18 mouse cellular contexts compared by ENCODE assay signal in the genomic region with DNA sequence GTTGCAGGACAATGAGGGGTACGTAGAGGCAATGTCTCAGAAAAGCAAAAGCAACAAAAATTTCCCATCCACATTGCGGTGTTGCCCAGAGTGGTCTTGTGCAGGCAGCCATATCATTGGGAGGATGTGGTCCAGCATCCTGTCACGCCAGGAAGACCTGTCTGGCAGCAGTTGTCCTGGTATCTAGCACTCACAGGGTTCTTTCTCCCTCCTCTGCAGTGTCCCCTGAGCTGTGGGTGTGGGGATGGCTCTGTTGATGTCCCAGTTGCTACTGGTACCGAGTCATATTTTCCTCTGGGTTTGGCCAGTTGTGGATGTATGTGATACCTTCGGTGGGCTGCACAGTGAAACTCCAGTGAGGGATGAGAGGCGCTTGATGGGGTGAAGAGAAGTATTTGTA. TPM values are rescaled to one million over a fixed set of nuclear protein-coding genes. Genes with fewer than 3 reads are reported as not detected.
DNase-seq lines count a peak whose midpoint lies in the region; ATAC-seq and TF ChIP-seq lines count a peak whose summit lies in the region.
"Had no signal": no experiment of that assay in that cellular context is flagged by ENCODE, and none has a peak within 500 bp of the region (broad histone marks: within the 10 kb centered on the region; RNA-seq: fewer than 3 reads in every experiment).

No protein-coding gene starts in this region.

- no peak overlapping the region for H3K27ac ChIP-seq in heart, embryonic 10.5 days
- H3K27ac ChIP-seq in CH12.LX (ENCODE audit: insufficient read depth, low read depth) = peak overlapping the region; percentile 5
- H3K27ac ChIP-seq: forebrain, embryonic 15.5 days; hindbrain, embryonic 10.5 days; kidney, embryonic 15.5 days; limb, embryonic 13.5 days; lung, embryonic 15.5 days; neural tube, embryonic 12.5 days had no signal

- no peaks in the 10 kb centered on the region for H3K27me3 ChIP-seq in heart, embryonic 10.5 days (ENCODE audit: insufficient read depth, poor library complexity, severe bottlenecking)
- H3K27me3 ChIP-seq in CH12.LX (replicated peaks) = no peaks in the 10 kb centered on the region
- H3K27me3 ChIP-seq: forebrain, embryonic 15.5 days; kidney, embryonic 15.5 days; limb, embryonic 13.5 days; lung, embryonic 15.5 days; neural tube, embryonic 12.5 days had no signal

- peak overlapping the region; percentile 18; the same call in 1 of the 2 replicates for H3K9ac ChIP-seq in CH12.LX (ENCODE audit: insufficient read depth, low read depth)
- H3K9ac ChIP-seq: forebrain, embryonic 15.5 days; kidney, embryonic 15.5 days; limb, embryonic 13.5 days; lung, embryonic 15.5 days; neural tube, embryonic 12.5 days had no signal

- peaks cover 20% of the 10 kb centered on the region for H3K36me3 ChIP-seq in heart, embryonic 10.5 days
- H3K36me3 ChIP-seq in CH12.LX (replicated peaks in 1 of 2; ENCODE audit: control insufficient read depth in 1 of 2, insufficient read depth in 1 of 2, low read length in 1 of 2) = peaks cover 5 to 34% of the 10 kb centered on the region in 2 experiments
- H3K36me3 ChIP-seq: forebrain, embryonic 15.5 days; kidney, embryonic 15.5 days; lung, embryonic 15.5 days; neural tube, embryonic 12.5 days had no signal

- no peak for TF ChIP-seq POLR2A in CH12.LX (IDR thresholded peaks at IDR 0.05; ENCODE audit: low read depth, low read length)
- no peak for TF ChIP-seq POLR2A in lung, adult 2 months (IDR thresholded peaks at IDR 0.05; ENCODE audit: borderline replicate concordance, extremely low read depth, low read depth, low read length)

- peak; percentile 19 for ATAC-seq in inflammation-experienced regulatory T-cells, adult 6 months
- ATAC-seq: forebrain, embryonic 15.5 days; intestine, embryonic 16.5 days had no signal

- no peaks in the 10 kb centered on the region for H3K9me3 ChIP-seq in heart, embryonic 10.5 days
- H3K9me3 ChIP-seq in CH12.LX (replicated peaks; ENCODE audit: low read length) = no peaks in the 10 kb centered on the region
- H3K9me3 ChIP-seq: forebrain, embryonic 15.5 days; hindbrain, embryonic 10.5 days; kidney, embryonic 15.5 days; limb, embryonic 13.5 days; lung, embryonic 15.5 days; neural tube, embryonic 12.5 days had no signal

- no peak for TF ChIP-seq CTCF in CH12.LX (conservative IDR thresholded peaks at IDR 0.05 in 1 of 2, IDR thresholded peaks at IDR 0.05 in 1 of 2; ENCODE audit: low read depth in 2 of 2, low read length in 2 of 2)
- no peak for TF ChIP-seq CTCF in lung, adult 2 months (IDR thresholded peaks at IDR 0.05; ENCODE audit: insufficient read depth, low read length)

- H3K4me1 ChIP-seq in heart, embryonic 10.5 days = peaks cover 13% of the 10 kb centered on the region
- H3K4me1 ChIP-seq in CH12.LX (ENCODE audit: control insufficient read depth in 1 of 2, insufficient read depth in 2 of 2) = peaks cover 8 to 44% of the 10 kb centered on the region in 2 experiments
- H3K4me1 ChIP-seq in lung, adult 2 months (ENCODE audit: control insufficient read depth, insufficient read depth, low read length) = 0 out of 2 replicates have a peak, but pooled peaks cover 3% of the 10 kb centered on the region
- H3K4me1 ChIP-seq: forebrain, embryonic 15.5 days; lung, embryonic 15.5 days; neural tube, embryonic 12.5 days had no signal

- in situ Hi-C loops in CH12.LX (cut with MboI; ENCODE audit: low pct_ligation_motif_present, low pct_unique_long_range_greater_than_20kb, low sequenced_read_pairs) = loop anchor here (5.0 to 25.0 kb wide), 4 partner anchors 78 to 693 kb away; no protein-coding TSS in a partner anchor

- TF ChIP-seq EP300 in CH12.LX (IDR thresholded peaks at IDR 0.05; ENCODE audit: low read length) = no peak

- H3K4me3 ChIP-seq in heart, embryonic 10.5 days = no peak overlapping the region
- peak overlapping the region; percentile 40 to 62 (median 60) for H3K4me3 ChIP-seq in CH12.LX (replicated peaks in 1 of 3; ENCODE audit: low read depth in 2 of 3, low read length in 2 of 3, poor library complexity in 1 of 3)
- H3K4me3 ChIP-seq in lung, adult 2 months (replicated peaks; ENCODE audit: extremely low read depth, low read depth, low read length) = no peak overlapping the region
- H3K4me3 ChIP-seq: forebrain, embryonic 15.5 days; hindbrain, embryonic 10.5 days; kidney, embryonic 15.5 days; limb, embryonic 13.5 days; lung, embryonic 15.5 days; neural tube, embryonic 12.5 days had no signal

- peak; percentile 78 for DNase-seq in heart, adult 11 months
- no peak for DNase-seq in heart, embryonic 10.5 days (ENCODE audit: low spot score)
- DNase-seq in CH12.LX (ENCODE audit: extremely low read depth) = no peak
- peak; percentile 18 to 33 for DNase-seq in thymus, postnatal 10 days (ENCODE audit: low spot score in 2 of 2)
- no peak for DNase-seq in layer of hippocampus, adult 8-10 months (ENCODE audit: low spot score in 2 of 2)
- no peak for DNase-seq in lung, adult 2 months
- DNase-seq in gastrocnemius, postnatal 25 days = no peak
- DNase-seq: adrenal gland, postnatal 10 days; cerebellum, adult 11-12 months; cerebellum, postnatal 25 days had no signal

- H3K79me2 ChIP-seq in CH12.LX (replicated peaks; ENCODE audit: control insufficient read depth, extremely low read depth, insufficient read depth, poor library complexity, severe bottlenecking) = no peaks in the 10 kb centered on the region; the same call in 1 of the 2 replicates

- dilution Hi-C loops in CH12.LX (cut with MboI; ENCODE audit: extremely low pct_ligation_motif_present, extremely low pct_unique_long_range_greater_than_20kb, low sequenced_read_pairs) = no loop called here

- 83% methylated on average over 6 of the region's 6 CpGs for WGBS in heart, embryonic 10.5 days
- 84% methylated on average over 6 of the region's 6 CpGs for WGBS in lung, adult 2 months

- H3K4me2 ChIP-seq in CH12.LX (ENCODE audit: insufficient read depth, low read depth, poor library complexity, severe bottlenecking) = peak overlapping the region; percentile 66
- H3K4me2 ChIP-seq: forebrain, embryonic 15.5 days; kidney, embryonic 15.5 days; limb, embryonic 13.5 days; lung, embryonic 15.5 days; neural tube, embryonic 12.5 days had no signal

- TF ChIP-seq RAD21 in CH12.LX (IDR thresholded peaks at IDR 0.05; ENCODE audit: low read depth, low read length) = no peak

TF ChIP-seq in CH12.LX, 34 proteins besides CTCF, POLR2A, EP300 and RAD21:
- TF ChIP-seq JUN (IDR thresholded peaks at IDR 0.05; ENCODE audit: insufficient read depth, low read depth, low read length) (no peak), JUND (conservative IDR thresholded peaks at IDR 0.05; ENCODE audit: low read depth, low read length) (0 out of 2 replicates have a peak, but pooled peaks have one; percentile 13)

RNA-seq across cellular contexts. Expression of gene Mta3, which starts 24.2 kb away (rescaled TPM):
- 45.7 and 50.5 TPM in 2 replicates for polyA plus RNA-seq in heart, embryonic 10.5 days (2016; fragmentation: Nextera tagmentation; extraction: Ambion mirVana)
- total RNA-seq in CH12.LX (2012; rRNA removed) (24.7 and 31.1 TPM in 2 replicates), CH12.LX (2014; rRNA removed) (39.2 and 42.0 TPM in 2 replicates)
- polyA plus RNA-seq in CH12.LX (2012; ENCODE audit: insufficient read length, low read depth) = 61.3 and 67.6 TPM in 2 replicates
- polyA plus RNA-seq in inflammation-experienced regulatory T-cells, adult 6 months (2017; shearing (Covaris generic)) = 10 to 100 TPM; 70.5 to 87.9 (median 74.9) TPM
- total RNA-seq in layer of hippocampus, adult 8-10 months (2022) = 100 to 1,000 TPM in 2 of 4 experiments, 10 to 100 TPM in 2; 94.3 to 108 (median 101) TPM
- polyA plus RNA-seq in lung, adult 2 months (2012; rRNA removed) = 30.2 and 34.9 TPM in 2 replicates
- total RNA-seq in gastrocnemius, postnatal 25 days (2021) = 1 to 10 TPM; 8.8 to 8.9 TPM

Comparison
In these comparisons a context has a peak if more than half of its experiments do, and no peak if none do; other contexts are left out.
1. DNase-seq: peak in heart, adult 11 months (single experiment) and thymus, postnatal 10 days (2 of 2); none in heart, embryonic 10.5 days (single experiment), CH12.LX (single experiment), layer of hippocampus, adult 8-10 months (0 of 2), lung, adult 2 months (single experiment) and gastrocnemius, postnatal 25 days (single experiment).
2. H3K4me3 ChIP-seq: peak in CH12.LX (3 of 3); none in heart, embryonic 10.5 days (single experiment) and lung, adult 2 months (single experiment).